Mouse (Mus musculus) heart, adult 9 months (tissue): ENCODE measurements around the gene Gm17019.
"Not testable (repeated sequence)": the region's sequence is repeated elsewhere in the genome, so short reads cannot be mapped to it uniquely, and the experiment has no call there.

Source experiments
- DNase-seq, 2 experiments: peaks; one replicate each; pipeline ENCODE4 v3.0.0; 2022; ENCODE audit warnings: low spot score in 2 of 2

Gm17019 gene

DNA sequence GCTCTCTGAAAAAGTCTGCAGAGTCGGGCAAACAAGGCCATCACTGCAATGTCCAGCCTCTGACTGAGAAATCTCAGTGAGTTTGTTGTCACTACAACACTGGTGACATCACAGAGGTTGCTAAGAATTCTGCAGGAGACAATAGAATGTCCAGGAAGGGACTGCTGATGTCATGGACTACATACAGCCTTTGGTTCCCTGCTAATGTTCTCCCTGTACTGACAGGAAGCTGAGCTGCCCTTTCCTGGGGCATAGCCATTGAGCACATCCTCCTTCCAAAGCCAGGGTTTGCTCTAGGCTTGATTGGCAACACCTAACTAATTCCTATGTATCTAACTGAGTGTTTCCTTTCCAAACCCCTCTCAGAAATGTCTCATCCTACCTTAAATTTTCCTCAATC, at the start of gene Gm17019:
Gene Gm17019, minus strand, starts transcription at position 101 of the 400 bp plus-strand sequence.
- DNase-seq, result not testable (repeated sequence)

DNA sequence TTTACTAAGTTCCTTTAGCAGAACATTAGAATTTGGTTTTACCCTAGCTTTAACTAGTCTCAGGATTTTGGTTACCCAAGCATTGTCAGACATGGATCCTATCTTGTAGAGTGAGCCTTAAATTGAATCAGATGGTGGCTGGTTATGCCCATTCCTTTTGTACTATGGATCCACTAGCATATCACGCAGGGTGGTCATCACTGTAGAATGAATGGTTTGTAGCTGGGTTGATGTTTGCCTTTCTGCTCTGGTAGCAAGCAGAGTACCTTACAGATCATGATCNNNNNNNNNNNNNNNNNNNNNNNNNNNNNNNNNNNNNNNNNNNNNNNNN, 29.6 kb upstream of the Gm17019 start:
- not testable (repeated sequence) for DNase-seq

DNA sequence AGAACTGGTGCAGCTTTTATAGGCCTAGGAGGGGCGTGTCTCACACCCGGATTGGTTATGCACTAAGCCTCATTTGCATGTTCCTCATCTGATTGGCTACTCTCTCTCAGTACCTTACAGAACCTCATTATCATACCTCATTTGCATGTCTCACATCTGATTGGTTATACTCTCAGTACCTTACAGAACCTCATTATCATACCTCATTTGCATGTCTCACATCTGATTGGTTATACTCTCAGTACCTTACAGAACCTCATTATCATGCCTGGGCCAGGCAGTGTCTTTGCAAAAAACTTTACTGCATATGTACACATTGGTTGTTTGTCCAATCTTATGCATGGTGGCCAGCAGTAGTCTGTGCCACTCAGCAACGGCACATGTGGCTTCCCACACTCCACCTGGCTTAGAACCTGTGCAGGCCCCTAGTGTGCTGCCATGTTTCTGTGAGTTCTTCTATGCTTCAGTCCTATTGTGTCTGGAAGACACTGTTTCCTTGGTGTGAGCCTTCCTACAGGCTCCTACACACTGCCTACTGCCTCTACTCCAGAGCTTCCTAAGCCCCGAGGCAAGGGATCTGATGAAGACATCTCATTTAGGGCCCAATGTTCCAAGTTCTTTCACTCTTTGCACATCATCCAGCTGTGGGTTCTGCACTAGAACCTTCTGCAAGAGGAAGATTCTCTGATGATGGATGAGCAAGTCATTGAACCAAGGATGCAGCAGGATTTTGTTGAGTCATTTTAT, 29.0 kb upstream of the Gm17019 start:
- not testable (repeated sequence) for DNase-seq

DNA sequence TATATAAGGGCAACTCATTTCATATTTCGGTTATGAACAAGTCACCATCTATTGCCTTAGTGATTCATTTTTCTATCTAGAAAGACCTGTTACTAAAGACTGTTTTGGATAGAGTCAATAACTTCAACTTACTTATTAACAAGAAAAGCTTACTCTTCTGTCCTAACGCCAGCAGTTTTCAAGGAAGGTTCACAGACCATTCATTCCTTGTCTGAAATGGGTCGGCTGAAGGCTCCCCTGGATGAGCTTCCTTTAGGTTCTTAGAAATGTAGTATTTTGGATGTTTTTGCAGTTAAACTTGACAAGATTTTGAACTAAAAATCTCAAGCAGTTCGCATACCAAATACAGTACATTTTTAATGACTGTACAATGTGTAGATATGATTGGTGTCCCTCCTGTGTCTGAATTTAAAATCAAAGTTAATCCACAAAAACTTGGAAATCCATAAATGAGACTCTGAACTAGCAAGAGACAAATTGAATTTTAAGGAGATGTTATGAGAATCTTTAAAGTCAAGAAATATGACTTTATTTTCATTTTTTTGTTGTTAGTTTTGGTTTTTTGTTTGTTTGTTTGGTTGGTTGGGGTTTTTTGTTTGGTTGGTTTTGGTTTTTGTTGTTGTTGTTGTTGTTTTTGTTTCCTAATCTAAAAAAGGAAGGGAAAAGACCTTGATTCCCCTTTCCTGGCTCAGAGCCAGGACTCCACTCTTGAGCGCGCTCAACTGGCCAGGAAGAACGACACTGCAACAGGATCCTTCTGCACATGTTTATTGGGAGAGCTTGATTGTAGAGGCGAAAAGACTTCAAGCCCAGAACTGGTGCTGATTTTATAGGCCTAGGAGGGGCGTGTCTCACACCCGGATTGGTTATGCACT, 21.6 kb upstream of the Gm17019 start:
- DNase-seq, result not testable (repeated sequence)

DNA sequence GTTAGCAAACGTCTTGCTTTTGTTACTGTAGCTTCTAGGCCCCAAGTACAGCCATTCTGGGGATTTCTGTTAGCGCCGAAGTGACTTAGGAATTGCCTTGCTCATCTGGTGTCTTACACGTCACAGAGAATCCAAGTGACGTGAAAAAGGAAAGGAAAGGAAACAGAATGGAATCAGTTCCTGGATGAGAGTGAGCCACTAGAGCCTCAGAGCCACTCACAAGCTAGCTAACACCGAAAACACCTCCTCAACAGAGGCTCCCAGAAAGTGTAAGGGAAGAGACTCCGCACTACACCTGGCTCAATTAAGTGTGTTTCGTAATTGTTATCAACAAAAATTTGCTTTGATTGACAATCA, 20.8 kb upstream of the Gm17019 start:
- not testable (repeated sequence) for DNase-seq

DNA sequence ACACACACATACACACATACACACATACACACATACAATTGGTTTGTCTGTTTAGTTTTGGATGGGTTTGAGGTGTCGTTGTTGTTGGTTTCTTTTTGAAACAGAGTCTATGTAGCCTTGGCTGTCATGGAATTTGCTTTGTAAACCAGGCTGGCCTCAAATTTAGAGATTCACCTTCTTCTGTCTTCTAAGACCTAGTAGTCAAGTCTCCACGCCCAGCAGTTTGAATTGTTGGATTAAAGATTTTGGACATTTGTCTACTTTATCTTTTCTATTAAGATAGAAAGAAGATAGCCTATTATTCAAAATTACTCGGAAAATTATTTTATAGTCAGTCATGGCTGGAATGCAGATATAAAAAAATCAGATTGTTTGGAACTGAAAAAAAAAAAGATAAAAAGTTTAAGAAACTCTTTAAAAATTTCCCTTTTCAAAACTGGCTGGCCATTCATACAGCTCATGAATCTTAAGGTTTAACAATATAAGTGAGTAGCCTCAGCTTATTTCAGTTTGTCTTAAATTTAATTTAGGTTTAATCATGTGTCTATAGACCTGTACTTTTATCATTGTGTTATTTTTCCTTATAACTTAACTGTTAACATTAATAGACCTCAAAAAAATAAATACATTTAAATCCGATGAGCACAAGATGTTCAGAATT, 20.3 kb upstream of the Gm17019 start:
- DNase-seq, result not testable (repeated sequence)

DNA sequence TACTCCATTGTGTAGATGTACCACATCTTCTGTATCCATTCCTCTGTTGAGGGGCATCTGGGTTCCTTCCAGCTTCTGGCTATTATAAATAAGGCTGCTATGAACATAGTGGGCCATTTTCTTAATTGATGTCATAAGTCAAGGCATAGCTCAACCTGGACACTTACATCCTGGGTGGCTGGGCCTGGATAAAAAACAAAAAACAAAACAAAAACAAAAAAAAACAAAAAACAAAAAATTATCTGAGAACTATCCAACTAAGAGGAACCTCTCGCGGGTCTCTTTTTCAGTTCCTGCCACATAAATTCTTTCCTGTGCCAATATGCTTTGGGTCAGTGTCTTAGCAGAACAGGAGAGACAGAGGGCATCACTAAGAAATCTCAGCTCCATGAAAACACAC, 18.0 kb upstream of the Gm17019 start:
- not testable (repeated sequence) for DNase-seq

DNA sequence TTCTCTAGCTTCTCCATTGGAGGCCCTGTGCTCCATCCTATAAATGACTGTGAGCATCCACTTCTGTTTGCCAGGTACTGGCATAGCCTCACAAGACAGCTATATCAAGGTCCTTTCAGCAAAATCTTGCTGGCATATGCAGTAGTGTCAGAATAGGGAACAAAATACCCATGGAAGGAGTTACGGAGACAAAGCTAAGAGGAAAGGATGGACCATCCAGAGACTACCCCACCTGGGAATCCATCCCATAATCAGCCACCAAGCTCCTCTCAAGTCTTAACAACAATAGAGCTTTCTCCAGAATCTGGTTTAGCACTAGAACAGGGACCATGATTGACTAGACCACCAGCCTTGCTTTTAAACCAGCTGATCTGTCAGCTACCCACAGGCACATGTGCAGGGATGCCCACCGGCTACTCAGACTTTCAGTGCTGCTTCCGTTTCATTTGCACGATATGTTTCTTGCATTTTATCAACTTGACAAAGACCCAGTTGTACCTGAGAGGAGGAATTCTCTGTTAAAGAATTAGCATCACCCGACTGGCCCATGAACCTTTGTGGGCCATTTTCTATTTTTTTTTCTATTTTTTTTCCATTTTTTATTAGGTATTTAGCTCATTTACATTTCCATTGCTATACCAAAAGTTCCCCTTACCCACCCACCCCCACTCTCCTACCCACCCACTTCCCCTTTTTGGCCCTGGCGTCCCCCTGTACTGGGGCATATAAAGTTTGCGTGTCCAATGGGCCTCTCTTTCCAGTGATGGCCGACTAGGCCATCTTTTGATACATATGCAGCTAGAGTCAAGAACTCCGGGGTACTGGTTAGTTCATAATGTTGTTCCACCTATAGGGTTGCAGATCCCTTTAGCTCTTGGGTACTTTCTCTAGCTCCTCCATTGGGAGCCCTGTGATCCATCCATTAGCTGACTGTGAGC, 12.3 kb upstream of the Gm17019 start:
- DNase-seq, result not testable (repeated sequence)

DNA sequence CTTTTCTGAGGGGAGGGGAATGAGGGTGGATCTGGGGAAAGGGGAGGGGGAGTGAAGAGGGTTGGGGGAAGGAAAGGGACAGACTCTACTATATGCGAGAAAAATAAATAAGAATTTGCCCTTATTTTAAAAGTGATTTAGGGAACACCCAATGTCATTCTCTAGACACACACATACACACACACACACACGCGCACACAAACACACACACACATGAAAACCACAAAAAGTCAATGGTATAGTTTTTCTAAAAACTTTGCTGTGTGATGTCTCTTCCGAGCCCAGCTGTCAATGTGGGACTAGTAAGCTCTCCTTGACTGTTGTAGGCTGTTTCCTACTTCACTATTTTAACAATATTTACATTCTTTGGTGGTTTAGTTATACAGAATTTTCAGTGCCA, 8.0 kb upstream of the Gm17019 start:
- DNase-seq, result not testable (repeated sequence)

DNA sequence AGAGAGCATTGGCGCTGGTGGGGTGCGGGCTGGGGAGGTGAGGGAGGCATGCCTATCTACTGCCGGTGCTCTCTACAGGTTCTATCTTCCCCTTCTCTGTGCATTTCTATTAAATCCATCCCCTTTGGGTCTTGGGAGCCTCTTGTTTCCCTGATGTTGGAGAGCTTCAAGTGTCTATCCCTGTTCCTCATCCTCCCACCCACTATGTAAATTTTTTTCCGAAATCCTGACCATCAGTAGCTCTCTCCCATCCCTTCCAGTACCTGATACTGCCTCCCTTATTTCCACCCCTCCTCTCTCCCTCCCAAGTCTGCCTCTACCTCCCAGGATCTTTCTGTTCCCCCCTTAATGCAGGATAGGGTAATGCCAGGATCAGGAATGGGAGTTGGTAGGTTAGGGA, 7.2 kb upstream of the Gm17019 start:
- not testable (repeated sequence) for DNase-seq

DNA sequence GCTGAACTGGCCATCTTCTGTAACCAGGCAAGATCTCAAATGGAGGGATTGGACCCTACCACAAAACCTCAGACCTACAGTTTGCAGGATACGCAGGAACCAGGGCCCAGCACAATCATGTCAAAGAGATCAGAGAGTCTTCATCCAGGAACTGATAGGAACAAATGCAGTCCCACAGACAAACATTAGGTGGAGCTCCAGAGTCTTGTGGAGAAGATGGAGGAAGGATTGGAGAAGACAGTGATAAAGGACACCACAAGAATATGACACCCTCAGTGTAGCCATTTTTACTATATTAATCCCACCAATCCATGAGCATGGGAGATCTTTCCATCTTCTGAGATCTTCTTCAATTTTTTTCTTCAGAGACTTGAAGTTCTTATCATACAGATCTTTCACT, 8.5 kb downstream of the Gm17019 start:
- DNase-seq, result not testable (repeated sequence)

DNA sequence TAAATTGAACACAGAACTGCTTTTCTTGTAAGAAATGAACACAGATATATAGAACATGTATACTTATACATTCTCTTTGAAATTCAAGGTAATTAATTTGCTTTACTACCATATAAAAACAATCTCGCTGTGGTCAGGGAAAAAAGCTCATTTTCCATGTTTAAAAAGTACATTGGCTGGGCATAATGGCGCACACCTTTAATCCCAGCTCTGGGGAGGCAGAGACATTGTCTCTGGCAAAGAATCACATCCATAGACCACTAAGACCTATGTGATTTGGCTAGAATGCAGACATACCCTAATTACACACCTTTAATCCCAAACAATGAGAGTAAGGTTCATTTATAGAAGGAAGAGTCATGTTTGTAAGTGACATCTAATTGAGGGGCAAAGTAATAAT, 12.7 kb downstream of the Gm17019 start:
- DNase-seq, result not testable (repeated sequence)

DNA sequence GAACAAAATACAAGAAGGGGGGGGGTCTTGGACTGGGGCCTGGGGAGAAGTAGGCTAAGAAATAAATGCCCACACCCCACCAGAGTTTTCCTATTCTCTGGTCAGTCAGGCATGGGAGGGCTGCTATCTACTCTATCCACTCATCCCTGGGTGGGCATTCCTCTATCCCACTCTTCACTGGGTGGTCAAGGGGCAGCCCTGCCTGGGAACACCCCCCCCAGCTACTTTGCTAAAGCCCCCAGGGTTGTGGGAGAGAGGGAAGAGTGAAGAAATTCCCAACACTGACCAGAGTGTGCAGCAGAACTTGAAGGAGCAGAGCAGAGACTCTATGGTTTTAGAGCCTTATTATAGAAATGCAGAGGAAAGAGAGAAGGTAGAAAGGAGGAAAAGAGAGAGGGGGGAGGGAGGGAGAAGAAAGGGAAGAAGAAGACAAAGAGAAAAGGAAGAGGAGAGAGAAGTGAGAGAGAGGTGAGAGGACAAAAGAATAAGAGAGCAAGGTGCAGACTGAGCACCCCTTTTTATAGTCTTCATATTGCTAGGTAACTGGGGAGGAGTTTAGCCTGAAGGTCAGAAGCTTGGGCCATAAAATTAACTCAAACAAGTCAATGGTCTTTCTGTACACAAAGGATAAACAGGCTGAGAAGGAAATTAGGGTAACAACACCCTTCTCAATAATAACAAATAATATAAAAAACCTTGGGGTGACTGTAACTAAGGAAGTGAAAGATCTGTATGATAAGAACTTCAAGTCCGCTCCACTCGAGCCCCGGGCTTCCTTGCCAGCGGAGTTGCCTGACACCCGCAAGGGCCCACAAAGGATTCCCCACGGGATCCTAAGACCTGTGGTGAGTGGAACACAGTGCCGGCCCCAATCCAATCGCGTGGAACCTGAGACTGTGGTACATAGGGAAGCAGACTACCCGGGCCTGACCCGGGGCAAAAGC, 21.9 kb downstream of the Gm17019 start:
- DNase-seq, result not testable (repeated sequence)

DNA sequence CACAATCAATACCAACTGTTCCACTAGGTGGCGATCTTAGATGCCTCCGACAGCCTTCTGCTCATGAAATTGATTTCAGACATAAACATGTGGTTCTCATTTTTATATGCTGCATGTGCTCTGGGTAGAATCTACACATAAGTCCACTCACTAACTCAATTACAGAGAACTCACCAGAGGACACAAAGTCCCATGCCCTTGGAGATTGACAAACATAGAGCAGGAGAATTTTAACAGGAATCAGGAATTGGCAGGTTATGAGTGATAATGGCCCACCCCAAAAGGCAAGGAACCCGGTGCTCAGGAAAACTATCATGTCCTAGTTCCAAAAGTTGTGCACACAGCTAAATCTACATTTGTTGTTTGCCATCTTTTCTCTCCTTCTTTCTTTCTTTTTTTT, 25.9 kb downstream of the Gm17019 start:
- DNase-seq, result not testable (repeated sequence)

DNA sequence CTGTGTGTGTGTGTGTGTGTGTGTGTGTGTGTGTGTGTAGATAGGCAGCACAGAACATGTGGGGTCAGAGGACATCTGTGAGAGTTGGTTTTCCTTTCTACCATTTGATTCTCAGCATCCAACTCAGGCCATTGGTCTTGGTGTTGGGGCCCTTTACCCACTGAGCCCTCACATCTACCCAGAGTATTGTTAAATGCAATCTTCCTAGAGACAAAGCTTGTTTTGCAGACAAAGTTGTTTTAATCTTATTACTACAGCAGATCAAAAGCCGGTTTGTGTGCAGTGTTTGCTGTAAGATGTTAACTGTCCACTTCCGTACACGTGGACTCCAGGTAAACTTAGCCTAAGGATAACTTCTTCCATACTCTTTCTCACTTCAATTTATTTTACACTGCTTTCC, 26.5 kb downstream of the Gm17019 start:
- not testable (repeated sequence) for DNase-seq

DNA sequence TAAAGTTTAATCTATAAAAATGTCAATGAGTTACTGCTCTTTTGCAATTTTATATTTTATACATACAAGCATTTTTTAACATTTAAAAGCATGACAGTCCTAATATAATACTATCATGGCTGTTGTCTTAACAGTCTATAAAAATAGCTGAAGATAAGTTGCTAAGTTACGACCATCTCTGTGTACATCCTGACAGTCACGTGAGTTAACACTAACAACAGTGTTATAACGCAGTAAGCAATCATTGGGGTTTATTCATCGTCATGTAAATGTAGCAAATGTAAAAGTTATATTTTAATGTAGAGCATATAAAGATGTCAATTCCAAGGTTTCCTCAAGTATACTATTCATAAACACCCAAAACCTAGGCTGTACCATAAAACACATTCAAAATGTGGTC, 27.2 kb downstream of the Gm17019 start:
- DNase-seq, result not testable (repeated sequence)

DNA sequence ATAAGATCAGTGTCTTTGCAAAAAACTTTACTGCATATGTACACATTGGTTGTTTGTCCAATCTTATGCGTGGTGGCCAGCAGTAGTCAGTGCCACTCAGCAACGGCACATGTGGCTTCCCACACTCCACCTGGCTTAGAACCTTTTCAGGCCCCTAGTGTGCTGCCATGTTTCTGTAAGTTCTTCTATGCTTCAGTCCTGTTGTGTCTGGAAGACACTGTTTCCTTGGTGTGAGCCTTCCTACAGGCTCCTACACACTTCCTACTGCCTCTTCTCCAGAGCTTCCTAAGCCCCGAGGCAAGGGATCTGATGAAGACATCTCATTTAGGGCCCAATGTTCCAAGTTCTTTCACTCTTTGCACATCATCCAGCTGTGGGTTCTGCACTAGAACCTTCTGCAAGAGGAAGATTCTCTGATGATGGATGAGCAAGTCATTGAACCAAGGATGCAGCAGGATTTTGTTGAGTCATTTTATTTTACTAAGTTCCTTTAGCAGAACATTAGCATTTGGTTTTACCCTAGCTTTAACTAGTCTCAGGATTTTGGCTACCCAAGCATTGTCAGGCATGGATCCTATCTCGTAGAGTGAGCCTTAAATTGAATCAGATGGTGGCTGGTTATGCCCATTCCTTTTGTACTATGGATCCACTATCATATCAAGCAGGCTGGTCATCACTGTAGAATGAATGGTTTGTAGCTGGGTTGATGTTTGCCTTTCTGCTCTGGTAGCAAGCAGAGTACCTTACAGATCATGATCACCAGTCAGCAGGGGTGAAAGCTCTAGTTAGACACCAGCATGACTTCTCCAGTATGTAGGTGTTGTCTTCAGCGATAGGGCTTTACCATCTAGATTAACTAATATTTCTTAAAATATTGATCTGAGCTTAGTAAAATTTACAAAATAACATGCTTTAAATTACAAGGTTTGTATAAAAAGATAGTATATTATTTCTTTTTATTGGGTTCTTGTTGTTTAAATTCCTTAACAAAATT, 27.9 kb downstream of the Gm17019 start:
- DNase-seq, result not testable (repeated sequence)

DNA sequence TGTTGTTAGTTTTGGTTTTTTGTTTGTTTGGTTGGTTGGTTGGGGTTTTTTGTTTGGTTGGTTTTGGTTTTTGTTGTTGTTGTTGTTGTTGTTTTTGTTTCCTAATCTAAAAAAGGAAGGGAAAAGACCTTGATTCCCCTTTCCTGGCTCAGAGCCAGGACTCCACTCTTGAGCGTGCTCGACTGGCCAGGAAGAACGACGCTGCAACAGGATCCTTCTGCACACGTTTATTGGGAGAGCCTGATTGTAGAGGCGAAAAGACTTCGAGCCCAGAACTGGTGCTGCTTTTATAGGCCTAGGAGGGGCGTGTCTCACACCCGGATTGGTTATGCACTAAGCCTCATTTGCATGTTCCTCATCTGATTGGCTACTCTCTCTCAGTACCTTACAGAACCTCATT, 34.7 kb downstream of the Gm17019 start:
- not testable (repeated sequence) for DNase-seq

DNA sequence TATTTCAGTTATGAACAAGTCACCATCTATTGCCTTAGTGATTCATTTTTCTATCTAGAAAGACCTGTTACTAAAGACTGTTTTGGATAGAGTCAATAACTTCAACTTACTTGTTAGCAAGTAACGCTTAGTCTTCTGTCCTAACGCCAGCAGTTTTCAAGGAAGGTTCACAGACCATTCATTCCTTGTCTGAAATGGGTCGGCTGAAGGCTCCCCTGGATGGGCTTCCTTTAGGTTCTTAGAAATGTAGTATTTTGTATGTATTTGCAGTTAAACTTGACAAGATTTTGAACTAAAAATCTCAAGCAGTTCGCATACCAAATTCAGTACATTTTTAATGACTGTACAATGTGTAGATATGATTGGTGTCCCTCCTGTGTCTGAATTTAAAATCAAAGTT, 35.2 kb downstream of the Gm17019 start:
- DNase-seq, result not testable (repeated sequence)
